Mouse (Mus musculus): ENCODE measurements around the gene Prdx2.

The Prdx2 gene

GRCm38 (mm10) chr8:84980622-84981358, 11.4 kb downstream of the Prdx2 start:
- Histone ChIP-seq H3K27me3 (ENCODE audit: control insufficient read depth, insufficient read depth, low read length, poor library complexity, severe bottlenecking) (no peaks in the 10 kb centered on the region), H3K36me3 (ENCODE audit: control insufficient read depth, insufficient read depth, low read length, poor library complexity, severe bottlenecking) (no peaks in the 10 kb centered on the region)
- DNase-seq (ENCODE audit: low read depth, low spot score) = peak; percentile 76

- Histone ChIP-seq H3K27me3 (ENCODE audit: control insufficient read depth, insufficient read depth, low read length, poor library complexity, severe bottlenecking) (no peaks in the 10 kb centered on the region), H3K36me3 (ENCODE audit: control insufficient read depth, insufficient read depth, low read length, poor library complexity, severe bottlenecking) (no peaks in the 10 kb centered on the region)
- DNase-seq (ENCODE audit: low read depth, low spot score) = peak; percentile 52
Measured at GRCm38 (mm10) chr8:84981644-84982498, 12.5 kb downstream of the Prdx2 start.

- Histone ChIP-seq H3K27me3 (ENCODE audit: control insufficient read depth, insufficient read depth, low read length, poor library complexity, severe bottlenecking) (no peaks in the 10 kb centered on the region), H3K36me3 (ENCODE audit: control insufficient read depth, insufficient read depth, low read length, poor library complexity, severe bottlenecking) (no peaks in the 10 kb centered on the region)
- DNase-seq (ENCODE audit: low read depth, low spot score) = peak; percentile 61
Measured at GRCm38 (mm10) chr8:84982499-84983011, 13.2 kb downstream of the Prdx2 start.

GRCm38 (mm10) chr8:84984294-84985048, 15.1 kb downstream of the Prdx2 start:
- Histone ChIP-seq H3K27me3 (ENCODE audit: control insufficient read depth, insufficient read depth, low read length, poor library complexity, severe bottlenecking) (no peaks in the 10 kb centered on the region), H3K36me3 (ENCODE audit: control insufficient read depth, insufficient read depth, low read length, poor library complexity, severe bottlenecking) (no peaks in the 10 kb centered on the region)
- DNase-seq (ENCODE audit: low read depth, low spot score) = peak; percentile 72

- no peak for DNase-seq (ENCODE audit: low read depth, low spot score)
- Histone ChIP-seq H3K36me3 (ENCODE audit: control insufficient read depth, insufficient read depth, low read length, poor library complexity, severe bottlenecking) (no peaks in the 10 kb centered on the region), H3K27me3 (ENCODE audit: control insufficient read depth, insufficient read depth, low read length, poor library complexity, severe bottlenecking) (no peaks in the 10 kb centered on the region)
Measured at GRCm38 (mm10) chr8:84985049-84985683, 15.8 kb downstream of the Prdx2 start.

- Histone ChIP-seq H3K36me3 (ENCODE audit: control insufficient read depth, insufficient read depth, low read length, poor library complexity, severe bottlenecking) (no peaks in the 10 kb centered on the region), H3K27me3 (ENCODE audit: control insufficient read depth, insufficient read depth, low read length, poor library complexity, severe bottlenecking) (no peaks in the 10 kb centered on the region)
- peak; percentile 99 for DNase-seq (ENCODE audit: low read depth, low spot score)
Measured at GRCm38 (mm10) chr8:84985684-84986378, 16.4 kb downstream of the Prdx2 start.

- no peaks in the 10 kb centered on the region for H3K36me3 ChIP-seq (ENCODE audit: control insufficient read depth, insufficient read depth, low read length, poor library complexity, severe bottlenecking)
- H3K27me3 ChIP-seq (ENCODE audit: control insufficient read depth, insufficient read depth, low read length, poor library complexity, severe bottlenecking) = no peaks in the 10 kb centered on the region
- DNase-seq (ENCODE audit: low read depth, low spot score) = no peak
Measured at GRCm38 (mm10) chr8:84986379-84986945, 17.1 kb downstream of the Prdx2 start.

- Histone ChIP-seq H3K27me3 (ENCODE audit: control insufficient read depth, insufficient read depth, low read length, poor library complexity, severe bottlenecking) (no peaks in the 10 kb centered on the region), H3K36me3 (ENCODE audit: control insufficient read depth, insufficient read depth, low read length, poor library complexity, severe bottlenecking) (no peaks in the 10 kb centered on the region)
- no peak for DNase-seq (ENCODE audit: low read depth, low spot score)
Measured at GRCm38 (mm10) chr8:84987388-84987787, 18.0 kb downstream of the Prdx2 start.

GRCm38 (mm10) chr8:84987903-84988302, 18.5 kb downstream of the Prdx2 start:
- Histone ChIP-seq H3K27me3 (ENCODE audit: control insufficient read depth, insufficient read depth, low read length, poor library complexity, severe bottlenecking) (no peaks in the 10 kb centered on the region), H3K36me3 (ENCODE audit: control insufficient read depth, insufficient read depth, low read length, poor library complexity, severe bottlenecking) (no peaks in the 10 kb centered on the region)
- no peak for DNase-seq (ENCODE audit: low read depth, low spot score)

- peak; percentile 48 for DNase-seq (ENCODE audit: low read depth, low spot score)
- Histone ChIP-seq H3K27me3 (ENCODE audit: control insufficient read depth, insufficient read depth, low read length, poor library complexity, severe bottlenecking) (no peaks in the 10 kb centered on the region), H3K36me3 (ENCODE audit: control insufficient read depth, insufficient read depth, low read length, poor library complexity, severe bottlenecking) (no peaks in the 10 kb centered on the region)
Measured at GRCm38 (mm10) chr8:84989311-84989731, 19.9 kb downstream of the Prdx2 start.

- peak; percentile 90 for DNase-seq (ENCODE audit: low read depth, low spot score)
- Histone ChIP-seq H3K27me3 (ENCODE audit: control insufficient read depth, insufficient read depth, low read length, poor library complexity, severe bottlenecking) (no peaks in the 10 kb centered on the region), H3K36me3 (ENCODE audit: control insufficient read depth, insufficient read depth, low read length, poor library complexity, severe bottlenecking) (no peaks in the 10 kb centered on the region)
Measured at GRCm38 (mm10) chr8:84989810-84990209, 20.4 kb downstream of the Prdx2 start.

- peak; percentile 100 for DNase-seq (ENCODE audit: low read depth, low spot score)
- Histone ChIP-seq H3K27me3 (ENCODE audit: control insufficient read depth, insufficient read depth, low read length, poor library complexity, severe bottlenecking) (no peaks in the 10 kb centered on the region), H3K36me3 (ENCODE audit: control insufficient read depth, insufficient read depth, low read length, poor library complexity, severe bottlenecking) (no peaks in the 10 kb centered on the region)
Measured at GRCm38 (mm10) chr8:84990349-84990748, 21.0 kb downstream of the Prdx2 start, which contains the start of gene Hook2. Gene Hook2, plus strand, starts transcription at chr8:84990603.

- peak; percentile 79 for DNase-seq (ENCODE audit: low read depth, low spot score)
- Histone ChIP-seq H3K36me3 (ENCODE audit: control insufficient read depth, insufficient read depth, low read length, poor library complexity, severe bottlenecking) (no peaks in the 10 kb centered on the region), H3K27me3 (ENCODE audit: control insufficient read depth, insufficient read depth, low read length, poor library complexity, severe bottlenecking) (no peaks in the 10 kb centered on the region)
Measured at GRCm38 (mm10) chr8:84990836-84991235, 21.4 kb downstream of the Prdx2 start.
